Mouse (Mus musculus) liver, adult 2 months (tissue): ENCODE results near the gene Wwc2. TPM values are rescaled to one million over a fixed set of nuclear protein-coding genes. Genes with fewer than 3 reads are reported as not detected.

Experiments
- DNase-seq: peaks from one replicate; pipeline ENCODE4 v3.0.0-alpha.2; 2011; ENCODE audit warnings: low read depth, low spot score; ENCODE audit errors: extremely low read depth
- H3K27ac ChIP-seq: fragments of 200-500 bp; replicated peaks from 2 replicates; pipeline ENCODE4 v1.5.1; 2012; ENCODE audit warnings: low read depth, mild to moderate bottlenecking, control low read depth, inconsistent platforms, low read length; ENCODE audit not compliant: insufficient read depth
- H3K27me3 ChIP-seq: fragments of 200-500 bp; 2 replicates; pipeline ENCODE4 v1.6.1; 2012; ENCODE audit warnings: mild to moderate bottlenecking, moderate library complexity, low read length, inconsistent platforms; ENCODE audit not compliant: control insufficient read depth, insufficient read depth
- H3K36me3 ChIP-seq: fragments of 200-500 bp; 2 replicates; pipeline ENCODE4 v1.6.1; 2012; ENCODE audit warnings: low read length, inconsistent platforms; ENCODE audit not compliant: control insufficient read depth, insufficient read depth
- H3K4me1 ChIP-seq: fragments of 200-500 bp; 2 replicates; pipeline ENCODE4 v1.6.1; 2011; ENCODE audit warnings: low read length; ENCODE audit not compliant: control insufficient read depth, insufficient read depth
- H3K4me3 ChIP-seq: fragments of 200-500 bp; 2 replicates; pipeline ENCODE4 v1.5.1; 2011; ENCODE audit warnings: low read depth, mild to moderate bottlenecking, control low read depth, low read length, moderate library complexity; ENCODE audit not compliant: insufficient read depth
- H3K79me2 ChIP-seq: fragments of 200-500 bp; 2 replicates; pipeline ENCODE4 v1.6.1; 2012; ENCODE audit warnings: inconsistent platforms, mild to moderate bottlenecking, low read length, moderate library complexity; ENCODE audit not compliant: control insufficient read depth, insufficient read depth
- H3K9ac ChIP-seq: fragments of 200-500 bp; 2 replicates; pipeline ENCODE4 v1.6.1; 2012; ENCODE audit warnings: low read depth, mild to moderate bottlenecking, control low read depth, inconsistent platforms, low read length
- CTCF ChIP-seq: fragments of 200-500 bp; IDR thresholded peaks from 2 replicates; pipeline ENCODE4 v1.5.1; 2011; ENCODE audit warnings: low read depth, low read length, control low read depth
- POLR2A ChIP-seq: fragments of 200-500 bp; IDR thresholded peaks from 2 replicates; pipeline ENCODE4 v1.6.1; 2011; ENCODE audit warnings: low read length, control low read depth; ENCODE audit not compliant: insufficient read depth; ENCODE audit errors: extremely low read depth
- WGBS: fragments of 180-500 bp; shearing (Covaris S2); methylation state at CpG from one replicate; pipeline ENCODE4 v1.1.7; 2018; 5-methylcytosine and 5-hydroxymethylcytosine counted together
- polyA plus RNA-seq: library from polyadenylated mRNA; depleted of rRNA; stranded (reverse); fragments of >200 nt; gene quantifications from 2 replicates; pipeline ENCODE4 v1.2.3, GENCODE M21; 2012
- total RNA-seq: library from RNA; depleted of rRNA; stranded (reverse); fragments of >200 nt; gene quantifications from 2 replicates; pipeline ENCODE4 v1.2.3, GENCODE M21; 2014

Wwc2 gene
- total and polyA plus RNA-seq, 2 experiments = 2.3 to 3.7 TPM

DNA sequence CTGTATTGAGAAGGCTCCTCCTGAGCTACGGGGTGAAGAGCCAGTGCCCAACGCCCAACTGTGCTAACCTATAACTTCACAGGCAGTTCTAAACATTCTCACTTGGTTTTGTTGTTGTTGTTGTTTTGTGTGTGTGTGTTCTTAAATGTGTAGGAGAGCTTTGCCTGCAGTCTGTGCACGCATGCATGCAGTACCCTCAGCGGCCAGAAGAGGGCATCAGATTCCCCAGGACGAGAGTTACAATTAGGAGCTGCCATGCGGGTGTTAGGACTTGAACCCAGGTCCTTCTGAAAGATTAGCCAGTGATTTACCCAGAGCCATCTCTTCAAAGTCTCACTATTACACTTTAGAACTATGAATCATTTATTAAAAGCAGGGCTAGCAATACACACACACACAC, 12.0 kb downstream of the Wwc2 start:
- no peak overlapping the region for H3K27ac ChIP-seq
- no peak overlapping the region for H3K4me3 ChIP-seq
- peaks cover 2% of the 10 kb centered on the region; the same call in 1 of the 2 replicates for H3K4me1 ChIP-seq
- WGBS = 85% methylated on average over 6 of the region's 6 CpGs
- H3K27me3 ChIP-seq = no peaks in the 10 kb centered on the region
- peak; percentile 83 for TF ChIP-seq CTCF
- no peak for TF ChIP-seq POLR2A
- no peak overlapping the region for H3K9ac ChIP-seq
- H3K79me2 ChIP-seq = peaks cover 29% of the 10 kb centered on the region; the same call in 1 of the 2 replicates
- no peak for DNase-seq
- no peaks in the 10 kb centered on the region for H3K36me3 ChIP-seq

GRCm38 (mm10) chr8:47974963-47975314, 15.8 kb downstream of the Wwc2 start:
- no peak for DNase-seq
- WGBS = 52% methylated on average over 7 of the region's 7 CpGs
- peaks cover 4% of the 10 kb centered on the region for H3K4me1 ChIP-seq
- peak overlapping the region; percentile 21 for H3K4me3 ChIP-seq
- H3K9ac ChIP-seq = 0 out of 2 replicates have a peak overlapping the region, but pooled peaks have one; percentile 10
- H3K36me3 ChIP-seq = no peaks in the 10 kb centered on the region
- TF ChIP-seq POLR2A (no peak), CTCF (no peak)
- H3K79me2 ChIP-seq = peaks cover 20% of the 10 kb centered on the region; the same call in 1 of the 2 replicates
- no peaks in the 10 kb centered on the region for H3K27me3 ChIP-seq
- H3K27ac ChIP-seq = no peak overlapping the region

DNA sequence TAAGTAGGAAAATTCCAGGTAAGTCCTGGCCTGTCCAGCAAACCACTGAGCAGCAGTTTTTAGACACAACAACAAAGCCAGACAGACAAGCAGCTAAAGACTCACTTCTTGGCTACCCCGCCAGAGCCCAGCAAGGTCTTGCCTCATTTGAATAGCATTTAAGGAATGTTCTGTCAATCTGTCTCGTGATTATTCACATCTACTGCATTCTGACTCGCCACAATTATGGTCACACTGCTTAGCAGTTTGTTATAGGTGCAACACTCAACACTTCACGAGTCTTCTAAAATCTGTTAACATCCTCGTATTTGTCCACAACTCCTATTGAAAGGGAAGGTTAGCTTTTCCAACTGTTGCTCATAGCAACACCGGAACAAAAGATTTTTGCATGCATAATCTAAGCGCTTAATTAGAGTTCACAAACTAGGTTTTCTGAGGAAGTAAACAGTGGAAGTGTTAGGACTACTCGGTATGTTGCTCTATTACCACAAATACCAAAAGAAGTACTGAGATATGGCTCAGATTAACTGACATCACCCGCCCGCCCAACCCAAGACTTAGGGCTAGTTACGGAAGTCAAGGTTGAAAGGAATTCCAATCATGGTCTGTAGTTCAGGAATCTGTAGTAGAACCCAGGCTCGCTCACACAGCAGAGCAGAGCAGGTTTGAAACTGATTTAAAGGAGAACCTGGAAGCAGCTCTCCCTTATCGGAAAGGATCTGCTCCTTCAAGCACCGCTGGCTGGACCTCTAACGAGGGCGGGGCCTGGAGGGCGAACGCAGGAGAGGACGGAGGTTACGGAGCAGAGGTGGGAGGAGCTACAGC, 16.4 kb downstream of the Wwc2 start:
- TF ChIP-seq CTCF (no peak), POLR2A (no peak)
- Histone ChIP-seq H3K4me1 (peaks cover 4% of the 10 kb centered on the region), H3K27ac (no peak overlapping the region), H3K27me3 (no peaks in the 10 kb centered on the region), H3K36me3 (no peaks in the 10 kb centered on the region), H3K9ac (no peak overlapping the region), H3K4me3 (peak overlapping the region; percentile 21; the same call in 1 of the 2 replicates), H3K79me2 (peaks cover 21% of the 10 kb centered on the region; the same call in 1 of the 2 replicates)
- WGBS = 53% methylated on average over 20 of the region's 20 CpGs
- DNase-seq = peak; percentile 78

DNA sequence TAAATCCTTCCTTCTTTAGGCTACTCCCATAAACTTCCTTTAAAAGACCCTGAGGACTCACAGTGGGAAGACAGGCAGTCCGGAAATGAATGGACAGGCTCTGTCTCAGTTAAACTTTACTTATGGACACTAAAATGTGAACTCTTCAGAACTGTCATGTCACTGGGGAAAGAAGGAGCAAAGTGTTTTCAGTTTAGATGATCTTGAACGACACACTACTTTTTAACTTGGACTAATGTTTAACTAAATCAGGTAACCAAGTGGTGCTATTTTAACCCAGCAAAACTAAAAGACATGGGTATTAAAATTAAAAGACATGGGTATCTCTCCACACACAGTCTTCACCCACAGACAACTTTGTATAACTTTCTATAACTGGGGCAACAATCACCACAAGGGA, 19.6 kb downstream of the Wwc2 start:
- Histone ChIP-seq H3K4me3 (no peak overlapping the region), H3K79me2 (peaks cover 19% of the 10 kb centered on the region; the same call in 1 of the 2 replicates), H3K27me3 (no peaks in the 10 kb centered on the region), H3K36me3 (no peaks in the 10 kb centered on the region), H3K9ac (no peak overlapping the region), H3K27ac (no peak overlapping the region), H3K4me1 (peaks cover 4% of the 10 kb centered on the region)
- TF ChIP-seq POLR2A (no peak), CTCF (no peak)
- peak; percentile 16 for DNase-seq
- 51% methylated on average over 2 of the region's 2 CpGs for WGBS

DNA sequence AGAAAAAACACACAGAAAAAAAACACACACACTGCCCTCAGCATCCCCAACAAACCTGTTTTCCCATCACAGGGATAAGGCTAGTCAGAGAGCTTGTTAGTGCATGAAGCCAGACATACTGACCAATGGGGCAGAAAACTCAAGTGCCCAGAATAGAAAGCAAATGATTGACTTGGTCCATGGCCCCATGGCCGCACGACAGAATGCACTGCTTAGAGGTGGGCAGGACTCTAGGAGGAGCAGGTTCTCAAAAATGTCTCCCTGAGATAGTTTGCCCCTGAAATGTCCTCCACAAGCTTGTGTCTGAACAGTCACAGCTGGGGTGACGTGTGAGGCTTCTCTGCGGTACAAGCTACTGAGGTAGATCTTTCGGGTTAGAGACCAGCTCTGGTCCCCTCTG, 20.1 kb downstream of the Wwc2 start:
- no peak overlapping the region for H3K27ac ChIP-seq
- no peak for DNase-seq
- H3K27me3 ChIP-seq = no peaks in the 10 kb centered on the region
- no peak for TF ChIP-seq POLR2A
- no peak for TF ChIP-seq CTCF
- peaks cover 4% of the 10 kb centered on the region for H3K4me1 ChIP-seq
- no peak overlapping the region for H3K9ac ChIP-seq
- no peak overlapping the region for H3K4me3 ChIP-seq
- peaks cover 14% of the 10 kb centered on the region; the same call in 1 of the 2 replicates for H3K79me2 ChIP-seq
- WGBS = 72% methylated on average over 5 of the region's 5 CpGs
- H3K36me3 ChIP-seq = no peaks in the 10 kb centered on the region
